Mouse (Mus musculus): Measurements from ENCODE around the gene Cd59a. TPM values are rescaled to one million over a fixed set of nuclear protein-coding genes. Genes with fewer than 3 reads are reported as not detected.
A peak's percentile ranks its signal among the peaks of the same experiment; 100 is the strongest.
"Not testable (repeated sequence)": the region's sequence is repeated elsewhere in the genome, so short reads cannot be mapped to it uniquely, and the experiment has no call there.

Gene Cd59a
- total RNA-seq (2021): 100 to 1,000 TPM in 1 of 2 experiments, 10 to 100 TPM in 1; 85.0 to 104 TPM
- long read RNA-seq, experiment 1, transcript Cd59a-201 (4 exons, 1,691 nt): major isoform, 127 of 152 reads
- long read RNA-seq, experiment 1, transcript Cd59a-203 (5 exons, 1,806 nt): minor isoform, 8 of 152 reads
- long read RNA-seq, experiment 1, partial matches to known transcripts: 12 of 152 reads
- long read RNA-seq, experiment 1, other reads (novel, unspliced or antisense): 5 of 152 reads
- long read RNA-seq, experiment 2, transcript Cd59a-201 (4 exons, 1,691 nt): major isoform, 80 of 94 reads
- long read RNA-seq, experiment 2, transcript Cd59a-203 (5 exons, 1,806 nt): minor isoform, 5 of 94 reads
- long read RNA-seq, experiment 2, partial matches to known transcripts: 5 of 94 reads
- long read RNA-seq, experiment 2, other reads (novel, unspliced or antisense): 4 of 94 reads

GRCm38 (mm10) chr2:104095741-104096213 lies at the start of gene Cd59a:
Gene Cd59a (plus strand): TSS chr2:104095801.
- DNase-seq: peak; percentile 90 to 94

- DNase-seq: no peak
Observed at GRCm38 (mm10) chr2:104058381-104058780, 37.2 kb upstream of the Cd59a start.

DNA sequence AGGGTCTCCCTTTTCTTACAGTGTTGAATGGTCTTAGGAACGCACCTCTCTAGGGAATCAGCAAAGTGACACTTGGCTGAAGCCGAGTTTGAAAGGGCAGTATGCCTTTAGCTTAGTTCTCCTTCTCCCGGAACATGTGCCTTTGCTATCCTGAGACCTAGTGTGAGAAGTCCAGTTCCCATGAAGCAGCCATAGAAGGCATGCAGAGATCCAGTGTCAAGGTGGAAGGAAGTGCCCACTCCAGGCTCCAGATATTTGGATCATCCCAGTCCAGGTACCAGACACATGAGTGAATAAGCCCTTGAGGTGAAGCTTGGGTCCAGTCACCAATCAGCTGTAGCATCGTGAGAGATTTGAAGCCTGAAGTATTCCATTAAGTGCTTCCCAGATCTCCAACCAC lies 36.6 kb upstream of the Cd59a start:
- no peak for DNase-seq

DNA sequence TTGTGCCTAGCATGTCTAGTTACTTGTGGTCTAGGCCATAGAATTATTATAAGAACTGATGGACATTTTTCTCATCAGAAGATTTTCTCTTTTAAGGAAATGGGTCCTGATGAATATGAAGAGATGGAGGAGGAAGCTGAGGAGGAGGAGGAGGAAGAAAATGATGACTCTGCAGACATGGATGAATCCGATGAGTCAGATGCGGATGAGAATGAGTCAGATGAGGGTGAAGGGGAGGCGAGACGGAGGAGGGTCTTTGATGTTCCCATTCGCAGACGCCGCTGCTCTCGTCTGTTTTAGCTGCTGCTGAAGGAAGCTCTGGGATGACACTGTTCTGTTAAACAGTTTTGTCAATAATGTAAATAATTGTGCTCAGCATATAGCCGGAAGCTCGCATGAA lies 35.8 kb upstream of the Cd59a start:
- no peak for DNase-seq

- DNase-seq: no peak
Observed at GRCm38 (mm10) chr2:104060996-104061395, 34.6 kb upstream of the Cd59a start.

DNA sequence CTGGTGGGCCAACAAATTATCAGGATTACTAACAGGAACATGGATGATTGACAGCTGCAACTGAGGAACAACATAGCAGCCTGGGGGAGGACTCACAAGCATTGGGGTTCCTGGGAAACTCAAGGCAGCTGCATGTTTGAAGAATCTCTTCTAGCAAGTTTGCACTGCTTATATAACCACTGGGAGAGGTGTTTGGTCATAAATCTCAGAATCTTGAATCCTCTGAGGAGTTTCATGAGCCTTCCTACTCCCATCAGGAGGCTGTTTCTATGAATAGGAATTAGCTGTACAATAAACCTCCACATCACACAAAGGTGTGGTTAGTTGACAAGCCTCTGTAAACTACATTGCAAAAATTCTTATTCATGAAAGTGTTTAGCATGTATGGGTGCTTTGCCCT lies 32.9 kb upstream of the Cd59a start:
- no peak for DNase-seq

GRCm38 (mm10) chr2:104064152-104064551 lies 31.4 kb upstream of the Cd59a start:
- no peak for DNase-seq

DNA sequence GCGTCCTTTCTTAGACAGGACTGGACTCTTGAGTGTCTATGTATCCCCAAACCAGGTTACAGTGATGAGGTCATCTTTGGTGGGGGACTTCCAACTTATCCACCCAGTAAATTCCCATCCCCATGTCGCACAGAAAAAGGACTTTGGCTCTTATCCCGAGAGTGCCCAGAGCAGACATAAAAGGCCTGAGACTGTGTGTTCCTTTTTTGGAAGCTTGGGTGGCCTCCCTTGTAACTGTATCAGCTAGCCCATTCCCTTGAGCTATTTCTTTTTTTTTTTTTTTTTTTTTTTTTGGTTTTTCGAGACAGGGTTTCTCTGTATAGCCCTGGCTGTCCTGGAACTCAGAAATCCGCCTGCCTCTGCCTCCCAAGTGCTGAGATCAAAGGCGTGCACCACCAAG lies 30.1 kb upstream of the Cd59a start, which contains the start of gene Gm10912:
Gm10912 (plus strand) TSS at position 301 of the 400 bp plus-strand sequence.
- not testable (repeated sequence) for DNase-seq

GRCm38 (mm10) chr2:104068450-104068849 lies 27.2 kb upstream of the Cd59a start, which contains the start of gene Gm10799:
Gene Gm10799 (minus strand): TSS chr2:104068550.
- not testable (repeated sequence) for DNase-seq

GRCm38 (mm10) chr2:104069704-104070185 lies 25.9 kb upstream of the Cd59a start, which contains the start of gene Cd59b:
Gene Cd59b (plus strand): TSS chr2:104069849.
- DNase-seq: peak; percentile 56 to 82

DNA sequence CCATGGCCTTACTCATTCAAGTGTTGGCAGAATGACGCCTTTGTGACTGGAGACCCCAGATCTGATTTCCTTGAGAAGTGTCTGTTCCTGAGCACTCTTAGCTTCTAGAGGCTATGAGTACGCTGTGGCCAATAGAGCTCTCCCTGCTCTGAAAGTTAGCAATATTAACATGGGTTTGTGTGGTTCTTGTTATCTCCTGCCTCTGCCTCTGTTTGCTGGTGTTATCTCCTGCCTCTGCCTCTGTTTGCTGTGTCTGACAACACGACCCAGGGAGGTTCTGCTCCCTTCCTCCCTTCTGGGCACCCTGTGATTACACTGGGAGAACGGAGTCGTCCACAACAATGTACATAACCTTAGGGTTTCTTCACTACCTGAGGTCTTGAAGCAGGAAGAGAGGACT lies 17.3 kb upstream of the Cd59a start:
- DNase-seq: not testable (repeated sequence)

DNA sequence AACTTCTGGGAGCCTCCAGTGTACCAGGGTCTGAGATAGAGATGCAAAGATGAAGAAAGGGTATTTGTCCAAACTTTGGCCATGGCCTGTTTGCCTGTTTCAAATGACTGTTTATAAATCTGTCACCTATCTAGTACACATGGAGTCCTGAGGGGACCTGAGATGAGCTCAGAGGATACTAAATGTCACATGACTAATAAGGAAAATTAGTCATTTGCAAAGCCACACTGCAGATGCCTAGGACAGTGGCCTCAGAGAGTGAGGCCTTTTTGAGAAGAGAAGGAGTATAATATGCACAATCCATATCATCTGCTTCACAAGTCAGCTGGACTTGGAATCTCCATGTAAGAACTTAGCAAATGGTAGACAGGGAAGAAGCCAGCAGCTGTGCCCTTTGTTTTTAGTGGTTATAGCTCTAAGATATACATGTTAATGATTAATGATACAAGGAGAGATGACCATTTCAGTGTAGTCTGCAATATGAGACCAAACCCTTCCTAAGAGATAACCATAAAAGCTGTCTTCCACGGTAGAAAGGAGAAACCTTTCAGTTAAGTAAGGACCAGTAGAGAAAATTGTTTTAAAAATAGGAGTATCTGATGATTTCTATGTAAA lies 14.1 kb upstream of the Cd59a start:
- DNase-seq: not testable (repeated sequence)

- DNase-seq: no peak
Observed at GRCm38 (mm10) chr2:104082474-104082873, 13.1 kb upstream of the Cd59a start.

DNA sequence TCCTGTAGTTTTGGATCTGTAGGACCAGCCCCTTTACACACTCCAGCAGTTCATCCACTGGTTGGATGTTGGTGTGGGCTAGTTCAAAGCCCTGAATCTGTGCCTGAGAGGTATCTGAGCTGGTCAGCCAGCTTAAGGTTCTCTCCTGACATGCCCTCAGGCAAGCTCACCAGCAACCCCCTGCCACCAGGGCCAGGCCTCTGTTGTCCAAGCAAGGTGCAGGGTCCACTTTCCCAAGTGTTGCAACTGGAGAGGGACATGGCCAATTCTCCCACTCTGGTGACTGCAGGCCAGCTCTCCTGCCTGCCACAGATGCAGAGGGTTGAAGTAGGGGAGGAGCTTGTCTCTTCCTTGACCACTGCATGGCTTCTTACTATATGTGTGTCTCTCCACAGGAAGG lies 11.6 kb upstream of the Cd59a start:
- DNase-seq: not testable (repeated sequence)

GRCm38 (mm10) chr2:104087562-104087961 lies 8.0 kb upstream of the Cd59a start:
- DNase-seq: not testable (repeated sequence)

GRCm38 (mm10) chr2:104093305-104093704 lies 2.3 kb upstream of the Cd59a start:
- no peak for DNase-seq

- no peak for DNase-seq
Observed at GRCm38 (mm10) chr2:104096256-104096655, 655 bp downstream of the Cd59a start.

- not testable (repeated sequence) for DNase-seq
Observed at GRCm38 (mm10) chr2:104096796-104097195, 1.2 kb downstream of the Cd59a start.

- not testable (repeated sequence) for DNase-seq
Observed at GRCm38 (mm10) chr2:104097396-104097795, 1.8 kb downstream of the Cd59a start.

GRCm38 (mm10) chr2:104098529-104099230 lies 3.1 kb downstream of the Cd59a start:
- no peak for DNase-seq

GRCm38 (mm10) chr2:104099231-104099585 lies 3.6 kb downstream of the Cd59a start:
- no peak for DNase-seq

DNA sequence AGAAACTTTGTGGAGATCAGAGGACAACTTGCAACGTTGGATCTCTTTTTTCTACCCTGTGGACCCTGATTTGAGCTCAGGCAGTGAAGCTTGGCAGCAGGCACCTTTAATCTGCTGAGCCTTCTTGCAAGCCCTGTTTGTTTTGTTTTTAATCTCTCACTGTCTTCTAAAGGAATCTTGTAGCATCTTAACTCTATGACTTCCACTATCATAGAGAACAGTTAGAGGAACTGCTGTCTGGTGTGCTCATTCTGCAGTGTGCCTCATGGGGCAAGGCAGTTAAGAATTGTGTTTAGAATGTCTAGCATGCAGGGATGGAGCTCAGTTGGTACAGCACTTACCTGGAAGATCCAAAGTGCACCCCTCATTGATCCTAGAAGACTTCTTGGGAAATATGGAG lies 4.3 kb downstream of the Cd59a start:
- DNase-seq: no peak

Measured in adrenal gland, postnatal 36 days (tissue).